Mouse (Mus musculus): ENCODE results near the gene Zwilch.
"Not testable (repeated sequence)": the region's sequence is repeated elsewhere in the genome, so short reads cannot be mapped to it uniquely, and the experiment has no call there.

Gene Zwilch

DNA sequence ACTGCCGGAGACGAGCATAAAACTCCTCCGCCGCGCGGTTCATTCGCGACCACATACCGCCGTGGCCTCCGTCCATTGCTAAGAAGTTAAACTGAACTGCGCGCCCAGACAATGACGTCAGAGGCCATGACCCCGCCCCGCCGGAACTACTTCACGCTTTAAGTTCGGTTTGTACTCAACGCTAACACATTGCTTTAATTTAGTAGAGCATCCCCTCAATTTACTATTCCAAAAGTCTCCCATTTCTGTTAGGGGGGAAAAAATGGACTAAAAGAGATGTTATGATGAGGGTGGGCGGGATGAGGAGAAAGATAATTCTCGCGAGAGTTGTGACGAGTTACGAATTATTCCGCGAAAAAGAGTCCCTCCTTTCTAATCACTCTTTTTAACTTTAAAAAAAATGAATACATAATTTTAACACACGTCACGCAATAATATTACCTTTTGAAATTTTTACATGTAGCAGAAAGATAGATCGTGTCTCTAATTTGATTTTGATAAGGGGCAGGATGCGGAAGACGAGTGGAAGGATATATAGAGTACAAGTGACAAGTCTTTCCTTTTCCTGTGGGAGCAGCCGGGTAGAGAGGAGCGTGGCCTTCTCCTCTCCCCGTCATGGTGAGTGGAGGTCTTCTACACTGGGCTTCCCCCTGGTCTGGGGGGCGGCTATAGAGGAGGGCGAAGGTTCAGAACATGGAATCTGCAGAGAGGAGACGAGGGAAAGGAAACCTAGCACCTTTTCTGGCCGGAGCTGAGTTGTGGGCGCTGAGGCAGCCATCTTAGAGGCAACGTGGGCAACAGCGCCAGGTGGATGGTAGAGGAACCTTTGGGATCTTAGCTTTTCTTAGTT, at the start of gene Zwilch, which contains the start of gene Rpl4:
Gene Zwilch, minus strand, starts transcription at position 289 of the 850 bp plus-strand sequence.
Gene Rpl4, plus strand, starts transcription at position 560 of the 850 bp plus-strand sequence.
- DNase-seq = peak; percentile 85

GRCm38 (mm10) chr9:64222098-64222497, 49.2 kb upstream of the Zwilch start:
- DNase-seq = no peak

DNA sequence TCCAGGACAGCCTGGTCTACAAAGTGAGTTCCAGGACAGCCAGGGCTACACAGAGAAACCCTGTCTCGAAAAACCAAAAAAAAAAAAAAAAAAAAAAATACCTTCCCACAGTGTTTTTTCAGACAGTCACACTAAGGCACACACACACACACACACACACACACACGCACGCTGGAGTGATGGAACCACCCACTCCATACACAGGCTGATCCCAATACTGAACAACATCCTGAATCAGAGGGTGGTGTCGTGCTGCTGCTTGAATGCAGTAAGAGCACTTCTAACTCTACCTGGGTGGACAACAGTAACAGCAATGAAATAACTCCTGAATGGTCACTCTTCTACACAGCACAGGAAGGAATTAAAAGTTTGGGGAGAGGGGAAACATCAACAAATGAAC, 48.6 kb upstream of the Zwilch start:
- no peak for DNase-seq

DNA sequence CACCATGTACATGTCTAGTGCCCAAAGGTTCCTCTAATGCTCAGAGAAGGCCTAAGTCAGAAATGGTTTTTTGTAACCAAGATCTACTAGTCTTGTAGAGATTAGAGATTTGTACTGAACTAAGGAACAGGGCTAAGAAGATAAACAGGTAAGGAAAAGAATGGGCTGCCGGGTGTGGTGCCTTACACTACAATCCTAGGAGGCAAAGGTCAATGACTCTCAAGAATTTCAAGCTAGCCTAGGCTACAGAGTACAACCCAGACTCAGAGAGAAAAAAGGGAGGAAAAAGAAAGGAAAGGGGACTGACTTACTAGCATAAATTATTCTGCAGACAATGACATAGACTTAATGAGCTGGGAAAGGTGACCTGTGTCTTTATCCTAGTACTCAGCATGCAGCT, 47.7 kb upstream of the Zwilch start:
- no peak for DNase-seq

GRCm38 (mm10) chr9:64219772-64220420, 47.0 kb upstream of the Zwilch start:
- DNase-seq = no peak

DNA sequence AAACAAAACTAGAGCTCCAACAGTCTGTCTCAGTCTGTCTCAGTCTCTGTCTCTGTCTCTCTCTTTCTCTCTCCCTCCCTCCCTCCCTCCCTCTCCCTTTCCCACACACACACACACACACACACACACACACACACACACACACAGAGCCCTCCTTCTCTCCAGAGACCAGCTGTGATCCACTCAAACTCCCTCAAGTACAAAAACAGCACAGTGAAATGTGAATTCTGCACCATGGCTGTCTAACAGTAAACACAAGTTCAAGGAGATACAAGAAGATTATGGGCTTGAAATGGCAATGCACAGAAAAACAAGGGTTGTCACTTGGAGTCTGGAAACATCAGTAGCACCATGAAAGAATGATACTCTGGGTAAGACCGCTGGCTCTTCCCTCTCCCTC, 46.4 kb upstream of the Zwilch start:
- DNase-seq = no peak

GRCm38 (mm10) chr9:64217887-64218286, 45.0 kb upstream of the Zwilch start:
- no peak for DNase-seq

DNA sequence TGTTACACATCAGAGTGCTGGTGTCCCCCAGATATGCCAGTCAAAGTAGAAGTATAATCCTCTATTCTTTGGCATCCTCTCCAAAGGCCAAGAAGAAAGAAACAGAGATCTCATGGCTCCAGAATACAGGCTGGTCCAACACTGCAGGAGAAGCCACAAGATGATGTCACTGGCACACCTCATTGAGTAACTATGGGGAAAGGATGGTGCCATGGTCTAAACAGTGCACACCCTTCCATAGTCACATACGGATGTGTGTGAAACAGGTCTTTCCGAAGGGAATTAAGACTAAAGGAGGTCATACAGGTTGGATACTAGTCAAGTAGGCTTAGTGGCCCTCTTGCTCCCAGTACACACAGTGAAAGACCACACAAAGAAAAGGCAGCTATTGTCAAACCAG, 43.7 kb upstream of the Zwilch start:
- no peak for DNase-seq

DNA sequence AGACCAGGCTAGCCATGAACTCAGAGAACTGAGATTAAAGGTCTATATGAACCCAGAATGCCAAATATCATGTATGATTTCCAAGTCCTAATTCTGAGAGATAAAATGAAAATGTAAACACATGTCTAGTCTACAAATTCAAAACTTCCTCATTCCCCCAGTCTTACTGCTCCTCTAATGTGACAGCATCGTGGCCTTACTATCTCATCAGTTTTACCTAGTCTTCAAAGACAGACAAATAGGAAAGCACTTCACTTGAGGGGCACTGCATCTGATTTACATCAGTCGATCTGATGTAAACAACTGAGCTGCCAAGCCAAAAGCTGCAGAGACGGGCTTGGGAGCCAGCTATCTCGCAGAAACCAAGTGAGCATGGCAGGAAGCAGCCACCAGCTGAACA, 43.2 kb upstream of the Zwilch start:
- DNase-seq = no peak

- no peak for DNase-seq
Observed at GRCm38 (mm10) chr9:64214452-64214851, 41.5 kb upstream of the Zwilch start.

GRCm38 (mm10) chr9:64207509-64208084, 34.7 kb upstream of the Zwilch start:
- DNase-seq = no peak

DNA sequence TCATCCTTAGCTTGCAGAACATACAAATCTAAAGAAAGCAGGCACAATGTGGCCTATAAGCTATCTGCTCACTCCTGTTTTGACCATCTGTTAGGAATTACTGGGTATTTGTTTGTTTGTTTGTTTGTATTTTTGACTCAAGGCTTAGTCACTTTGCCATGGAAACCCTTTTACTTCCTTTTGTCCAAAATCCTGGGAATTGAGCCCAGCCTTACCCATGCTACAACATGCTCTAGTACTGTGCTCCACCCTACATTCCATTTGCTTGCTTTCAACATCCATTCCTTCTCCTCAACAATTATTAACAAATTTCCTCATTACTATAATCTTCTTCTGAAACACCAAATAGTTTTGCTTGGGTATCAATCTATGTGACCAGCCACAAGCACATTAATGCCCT, 30.0 kb upstream of the Zwilch start:
- DNase-seq = no peak

DNA sequence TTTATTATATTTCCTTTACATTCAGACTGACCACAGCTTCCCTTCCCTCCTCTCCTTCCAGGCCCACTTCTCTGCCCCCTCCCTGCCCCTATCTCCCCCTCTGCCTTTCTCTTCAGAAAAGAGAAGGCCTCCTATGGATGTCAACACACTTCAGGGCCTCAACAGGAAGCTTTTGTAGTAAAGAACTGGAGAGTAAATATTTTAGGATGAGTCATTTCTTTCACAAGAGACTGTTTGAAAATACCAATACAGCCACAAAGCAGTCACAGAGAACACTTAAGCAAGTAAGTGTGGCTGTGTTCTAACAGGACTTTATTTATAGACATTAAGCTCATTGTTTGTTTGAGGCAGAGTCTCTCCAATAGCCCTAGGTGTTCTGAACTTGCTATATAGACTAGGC, 29.4 kb upstream of the Zwilch start:
- DNase-seq = no peak

GRCm38 (mm10) chr9:64199897-64200296, 27.0 kb upstream of the Zwilch start:
- DNase-seq = no peak

- DNase-seq = not testable (repeated sequence)
Observed at GRCm38 (mm10) chr9:64198763-64199418, 26.0 kb upstream of the Zwilch start.

- no peak for DNase-seq
Observed at GRCm38 (mm10) chr9:64198068-64198762, 25.3 kb upstream of the Zwilch start.

GRCm38 (mm10) chr9:64197524-64197923, 24.6 kb upstream of the Zwilch start:
- no peak for DNase-seq

- DNase-seq = no peak
Observed at GRCm38 (mm10) chr9:64195554-64195953, 22.6 kb upstream of the Zwilch start.

DNA sequence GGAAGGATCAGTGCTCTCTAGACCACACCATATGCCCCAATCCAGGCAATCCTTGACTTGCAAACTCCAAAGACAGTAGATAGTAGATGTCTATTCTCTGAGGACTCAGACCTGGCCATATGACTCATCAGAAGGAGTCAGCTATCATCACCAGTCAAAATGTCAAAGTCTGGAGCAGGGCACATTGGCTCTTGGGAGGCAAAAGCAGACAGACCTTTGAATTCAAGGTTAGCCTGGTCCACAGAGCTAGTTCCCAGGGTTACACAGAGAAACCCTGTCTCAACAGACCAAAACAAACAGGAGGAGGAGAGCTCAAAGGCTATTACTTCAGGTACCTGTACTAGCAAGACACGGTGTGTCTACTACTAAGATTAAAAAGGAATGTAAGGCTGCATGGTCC, 21.0 kb upstream of the Zwilch start:
- no peak for DNase-seq

GRCm38 (mm10) chr9:64184166-64184840, 11.4 kb upstream of the Zwilch start:
- DNase-seq = no peak

DNA sequence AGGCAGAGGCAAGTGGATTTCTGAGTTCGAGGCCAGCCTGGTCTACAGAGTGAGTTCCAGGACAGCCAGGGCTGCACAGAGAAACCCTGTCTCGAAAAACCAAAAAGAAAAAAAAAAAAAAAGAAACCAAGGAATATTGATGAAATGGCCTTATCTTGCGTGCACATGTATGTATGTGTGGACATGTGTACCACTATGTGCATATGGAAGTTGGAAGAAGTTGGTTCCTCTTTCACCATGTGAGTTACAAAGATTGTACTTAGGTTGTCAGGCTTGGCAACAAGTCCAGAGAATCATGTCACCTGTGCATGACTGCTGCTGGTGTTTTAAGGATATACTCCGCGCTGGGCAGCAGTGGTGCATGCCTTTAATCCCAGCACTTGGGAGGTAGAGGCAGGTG, 10.4 kb upstream of the Zwilch start:
- DNase-seq = not testable (repeated sequence)

- DNase-seq = peak; percentile 92
Observed at GRCm38 (mm10) chr9:64178974-64179646, 6.2 kb upstream of the Zwilch start, which contains the start of gene Snapc5. Snapc5 (plus strand) TSS chr9:64179274.
